Mouse (Mus musculus) heart, postnatal 0 days (tissue): Measurements from ENCODE around the gene Serinc5.

Experiments used
- CTCF ChIP-seq: IDR thresholded peaks from 2 replicates; pipeline ENCODE4 v1.5.1; 2016; ENCODE audit warnings: antibody characterized with exemption, control low read depth, low read depth
- EP300 ChIP-seq: IDR thresholded peaks from 2 replicates; pipeline ENCODE4 v1.6.1; 2016; ENCODE audit warnings: antibody characterized with exemption, low read depth

GRCm38 (mm10) chr13:92712619-92713018 is 101.7 kb downstream of the Serinc5 start:
- TF ChIP-seq CTCF (no peak), EP300 (no peak)
